Mouse (Mus musculus) forebrain, embryonic 12.5 days (tissue): ENCODE data around the gene Eif1ad. TPM values are rescaled to one million over a fixed set of nuclear protein-coding genes. Genes with fewer than 3 reads are reported as not detected.
A peak's percentile ranks its signal among the peaks of the same experiment; 100 is the strongest.
"Not testable (repeated sequence)": the region's sequence is repeated elsewhere in the genome, so short reads cannot be mapped to it uniquely, and the experiment has no call there.

Source experiments
- ATAC-seq: fragments of 200-750 bp; cut with Nextera tagmentation; 2 replicates; pipeline ENCODE4 v1.8.0; 2017; ENCODE audit warnings: moderate TSS enrichment; ENCODE audit not compliant: low FRiP score
- H3K27ac ChIP-seq: fragments of 300-500 bp; sonication (generic); 2 replicates; pipeline ENCODE4 v1.5.1; 2016; ENCODE audit warnings: mild to moderate bottlenecking
- H3K27me3 ChIP-seq: fragments of 300-500 bp; sonication (generic); 2 replicates; pipeline ENCODE4 v1.6.1; 2016; ENCODE audit warnings: mild to moderate bottlenecking
- H3K36me3 ChIP-seq: fragments of 300-500 bp; sonication (generic); replicated peaks from 2 replicates; pipeline ENCODE4 v1.6.1; 2016; ENCODE audit warnings: mild to moderate bottlenecking
- H3K4me1 ChIP-seq: fragments of 300-500 bp; sonication (generic); 2 replicates; pipeline ENCODE4 v1.6.1; 2016
- H3K4me2 ChIP-seq: fragments of 300-500 bp; sonication (generic); 2 replicates; pipeline ENCODE4 v1.6.1; 2016; ENCODE audit warnings: mild to moderate bottlenecking, moderate library complexity
- H3K4me3 ChIP-seq: fragments of 300-500 bp; sonication (generic); replicated peaks from 2 replicates; pipeline ENCODE4 v1.5.1; 2016; ENCODE audit warnings: mild to moderate bottlenecking
- H3K9ac ChIP-seq: fragments of 300-500 bp; sonication (generic); 2 replicates; pipeline ENCODE4 v1.6.1; 2016; ENCODE audit warnings: mild to moderate bottlenecking
- H3K9me3 ChIP-seq: fragments of 300-500 bp; sonication (generic); 2 replicates; pipeline ENCODE4 v1.6.1; 2016
- WGBS: fragments of 180-500 bp; shearing (Covaris S2); methylation state at CpG from one replicate; pipeline ENCODE4 v1.1.7; 2016; 5-methylcytosine and 5-hydroxymethylcytosine counted together
- polyA plus RNA-seq: library from polyadenylated mRNA; unstranded; fragments of >200 nt; fragmentation: Nextera tagmentation; extraction: Ambion mirVana; gene quantifications from 2 replicates; pipeline ENCODE4 v1.2.1, GENCODE M21; 2016

The Eif1ad gene
- polyA plus RNA-seq, 1 experiment from 2014 or later, result 75.7 TPM

DNA sequence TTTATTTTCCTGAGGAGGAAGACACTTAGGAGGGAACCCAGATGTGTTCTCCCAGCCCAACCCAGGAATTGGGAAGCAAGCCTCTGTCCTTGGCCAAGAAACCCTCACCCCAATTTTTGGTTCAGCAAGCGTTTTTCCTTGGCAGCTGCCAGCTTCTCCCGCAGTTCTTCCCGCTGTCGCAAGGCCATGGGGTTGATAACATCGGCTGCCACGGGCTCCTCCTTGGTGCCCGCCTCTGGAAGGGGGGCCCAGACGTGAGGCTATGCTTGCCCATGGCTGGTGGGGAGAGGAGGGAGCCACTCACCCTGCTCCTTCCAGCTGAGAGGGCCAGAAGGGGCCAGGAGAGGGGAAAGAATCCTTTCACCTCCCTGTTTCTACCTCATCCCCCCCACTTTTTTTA, 18.2 kb downstream of the Eif1ad start:
- H3K36me3 ChIP-seq, result peaks cover 65% of the 10 kb centered on the region

GRCm38 (mm10) chr19:5388011-5388441, 21.5 kb downstream of the Eif1ad start:
- under 1% methylated on average over 43 of the region's 43 CpGs for WGBS
- Histone ChIP-seq H3K27ac (peak overlapping the region; percentile 88), H3K27me3 (no peaks in the 10 kb centered on the region), H3K9me3 (no peaks in the 10 kb centered on the region), H3K9ac (peak overlapping the region; percentile 95), H3K4me2 (peak overlapping the region; percentile 84), H3K4me1 (peaks cover 34% of the 10 kb centered on the region), H3K36me3 (peaks cover 31% of the 10 kb centered on the region), H3K4me3 (peak overlapping the region; percentile 100)
- ATAC-seq, result peak; percentile 57

More for the DNA sequence above, 18.2 kb downstream of the Eif1ad start:
- H3K9ac ChIP-seq, result no peak overlapping the region
- H3K4me3 ChIP-seq, result no peak overlapping the region
- no peak overlapping the region for H3K4me2 ChIP-seq
- H3K9me3 ChIP-seq, result no peaks in the 10 kb centered on the region
- no peak overlapping the region for H3K27ac ChIP-seq
- H3K27me3 ChIP-seq, result no peaks in the 10 kb centered on the region
- no peak for ATAC-seq
- WGBS, result 90% methylated on average over 8 of the region's 8 CpGs
- peaks cover 23% of the 10 kb centered on the region for H3K4me1 ChIP-seq

- Histone ChIP-seq H3K27me3 (no peaks in the 10 kb centered on the region), H3K4me1 (peaks cover 34% of the 10 kb centered on the region), H3K27ac (peak within 1 kb of the TSS; percentile 88), H3K4me2 (peak within 1 kb of the TSS; percentile 84), H3K36me3 (peaks cover 25% of the 10 kb centered on the region), H3K4me3 (peak within 1 kb of the TSS; percentile 100), H3K9ac (peak within 1 kb of the TSS; percentile 95), H3K9me3 (no peaks in the 10 kb centered on the region)
- 2% methylated on average over 43 of the region's 43 CpGs for WGBS
- ATAC-seq, result peak; percentile 93
These were observed 22.2 kb downstream of the Eif1ad start, which contains the start of gene Sart1 for GRCm38 (mm10) chr19:5388588-5389242. Gene Sart1, minus strand, starts transcription at chr19:5388703.

DNA sequence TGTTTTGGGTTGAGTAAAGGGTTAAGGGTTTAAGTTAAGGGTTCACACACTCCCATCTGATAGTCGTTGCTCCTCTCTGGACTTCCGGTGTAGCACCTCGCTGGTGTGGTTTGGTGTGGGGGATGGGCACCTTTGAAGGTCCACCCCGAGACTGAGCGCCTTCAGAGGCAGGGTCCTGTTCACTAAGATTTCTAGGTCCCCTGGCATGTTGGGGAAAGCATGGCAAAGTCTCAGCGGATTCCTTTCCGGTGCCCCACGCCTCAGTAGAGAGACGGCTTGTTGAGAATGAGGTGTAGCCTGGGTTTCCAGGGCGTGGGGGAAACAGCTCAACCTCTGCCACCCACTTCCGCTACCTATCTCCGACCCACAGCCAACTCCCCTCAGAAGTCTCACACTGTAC, 23.1 kb downstream of the Eif1ad start:
- 62% methylated on average over 12 of the region's 12 CpGs for WGBS
- ATAC-seq, result no peak
- Histone ChIP-seq H3K4me1 (peaks cover 34% of the 10 kb centered on the region), H3K9ac (peak overlapping the region; percentile 36), H3K27me3 (no peaks in the 10 kb centered on the region), H3K4me2 (peak overlapping the region; percentile 84), H3K4me3 (peak overlapping the region; percentile 100), H3K27ac (no peak overlapping the region), H3K9me3 (no peaks in the 10 kb centered on the region), H3K36me3 (peaks cover 15% of the 10 kb centered on the region)

DNA sequence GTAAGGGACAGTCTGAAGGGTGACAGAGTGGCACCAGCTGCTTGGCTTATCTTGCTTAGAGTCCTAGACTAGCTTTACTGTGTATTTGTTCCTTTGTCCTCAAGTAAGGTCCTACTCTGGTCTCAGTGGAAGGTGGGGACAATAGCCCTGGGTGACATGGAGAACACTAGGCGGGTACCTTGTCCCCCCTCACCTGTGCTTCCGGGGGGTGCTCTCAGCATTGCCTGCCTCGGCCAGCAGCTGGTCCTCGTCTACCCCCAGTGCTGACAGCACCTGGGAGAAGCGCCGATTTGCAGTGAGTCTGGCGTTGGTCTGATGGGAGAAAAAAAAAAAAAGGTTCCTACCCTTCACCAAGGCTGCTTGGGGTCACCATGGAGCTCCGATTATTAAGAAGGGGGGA, 23.9 kb downstream of the Eif1ad start:
- Histone ChIP-seq H3K27me3 (no peaks in the 10 kb centered on the region), H3K4me2 (peak overlapping the region; percentile 84; the same call in 1 of the 2 replicates), H3K9me3 (no peaks in the 10 kb centered on the region), H3K9ac (0 out of 2 replicates have a peak overlapping the region, but pooled peaks have one; percentile 36), H3K4me1 (peaks cover 34% of the 10 kb centered on the region), H3K36me3 (peaks cover 8% of the 10 kb centered on the region), H3K27ac (no peak overlapping the region), H3K4me3 (0 out of 2 replicates have a peak overlapping the region, but pooled peaks have one; percentile 100)
- ATAC-seq, result no peak
- WGBS, result 91% methylated on average over 8 of the region's 8 CpGs

DNA sequence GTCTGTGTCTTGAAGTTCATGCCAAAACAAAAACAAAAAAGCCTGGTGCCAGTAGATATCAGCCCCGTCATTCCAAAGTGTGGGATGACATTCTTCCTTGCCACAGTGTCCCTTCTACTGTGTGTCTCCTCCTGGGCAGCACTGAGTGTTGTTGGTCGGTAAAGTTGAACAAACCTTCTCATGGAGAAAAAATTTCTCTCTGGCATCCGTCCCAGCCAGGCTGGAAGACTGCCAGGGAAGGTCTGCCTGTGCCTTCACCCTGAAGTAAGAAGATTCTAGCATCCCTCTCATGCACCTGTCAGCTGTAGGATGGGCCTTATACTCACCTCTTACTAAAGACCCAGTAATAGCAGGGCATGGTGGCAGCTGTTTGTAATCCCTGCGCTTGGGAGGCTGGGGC, 26.4 kb downstream of the Eif1ad start:
- Histone ChIP-seq H3K4me3 (no peak overlapping the region), H3K36me3 (no peaks in the 10 kb centered on the region), H3K4me2 (no peak overlapping the region), H3K9ac (no peak overlapping the region), H3K4me1 (peaks cover 19% of the 10 kb centered on the region), H3K27me3 (no peaks in the 10 kb centered on the region), H3K27ac (peak overlapping the region; percentile 31; the same call in 1 of the 2 replicates), H3K9me3 (no peaks in the 10 kb centered on the region)
- no peak for ATAC-seq
- 70% methylated on average over 4 of the region's 4 CpGs for WGBS

GRCm38 (mm10) chr19:5394168-5394567, 27.6 kb downstream of the Eif1ad start:
- WGBS, result 60% methylated on average over 10 of the region's 10 CpGs
- H3K4me1 ChIP-seq, result peaks cover 17% of the 10 kb centered on the region
- H3K4me2 ChIP-seq, result no peak overlapping the region
- H3K9ac ChIP-seq, result no peak overlapping the region
- no peaks in the 10 kb centered on the region for H3K9me3 ChIP-seq
- H3K4me3 ChIP-seq, result no peak overlapping the region
- no peak for ATAC-seq
- no peaks in the 10 kb centered on the region for H3K36me3 ChIP-seq
- no peaks in the 10 kb centered on the region for H3K27me3 ChIP-seq
- no peak overlapping the region for H3K27ac ChIP-seq

GRCm38 (mm10) chr19:5395371-5395770, 28.8 kb downstream of the Eif1ad start:
- 74% methylated on average over 4 of the region's 4 CpGs for WGBS
- ATAC-seq, result no peak
- H3K27me3 ChIP-seq, result no peaks in the 10 kb centered on the region

DNA sequence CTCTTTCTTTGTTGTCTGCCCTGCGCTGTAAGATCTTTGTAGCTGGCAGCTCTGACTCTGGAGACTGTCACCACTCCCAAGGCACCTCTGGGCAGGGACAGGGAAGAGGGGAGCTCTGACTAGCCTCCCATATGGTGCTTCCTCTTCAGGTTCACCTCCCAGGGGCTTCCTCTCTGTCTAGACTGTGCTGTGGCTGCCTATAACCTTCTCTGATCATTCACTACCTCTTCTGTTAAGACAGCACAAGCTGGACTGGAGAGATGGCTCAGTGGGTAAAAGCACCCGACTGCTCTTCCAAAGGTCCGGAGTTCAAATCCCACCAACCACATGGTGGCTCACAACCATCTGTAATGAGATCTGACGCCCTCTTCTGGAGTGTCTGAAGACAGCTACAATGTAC, 34.5 kb downstream of the Eif1ad start:
- H3K27me3 ChIP-seq, H3K9me3 ChIP-seq, H3K4me2 ChIP-seq, H3K4me1 ChIP-seq, H3K4me3 ChIP-seq, ATAC-seq, H3K36me3 ChIP-seq, H3K27ac ChIP-seq, H3K9ac ChIP-seq: not testable (repeated sequence)
- WGBS, result 77% methylated on average over 4 of the region's 4 CpGs

More at GRCm38 (mm10) chr19:5395371-5395770, 28.8 kb downstream of the Eif1ad start:
- Histone ChIP-seq H3K27ac (no peak overlapping the region), H3K4me2 (no peak overlapping the region), H3K9ac (no peak overlapping the region), H3K9me3 (no peaks in the 10 kb centered on the region), H3K4me1 (peaks cover 5% of the 10 kb centered on the region), H3K4me3 (no peak overlapping the region), H3K36me3 (no peaks in the 10 kb centered on the region)

GRCm38 (mm10) chr19:5402293-5402692, 35.8 kb downstream of the Eif1ad start, which contains the start of gene Tsga10ip:
Gene Tsga10ip, minus strand, starts transcription at chr19:5402526.
- Histone ChIP-seq H3K27me3 (no peaks in the 10 kb centered on the region), H3K4me3 (no peak within 1 kb of the TSS), H3K9me3 (no peaks in the 10 kb centered on the region), H3K36me3 (no peaks in the 10 kb centered on the region), H3K9ac (no peak within 1 kb of the TSS), H3K4me1 (peaks cover 5% of the 10 kb centered on the region), H3K4me2 (no peak within 1 kb of the TSS), H3K27ac (no peak within 1 kb of the TSS)
- 76% methylated on average over 8 of the region's 8 CpGs for WGBS
- ATAC-seq, result no peak

- Histone ChIP-seq H3K27me3 (no peaks in the 10 kb centered on the region), H3K9me3 (no peaks in the 10 kb centered on the region), H3K9ac (peak overlapping the region; percentile 54; the same call in 1 of the 2 replicates), H3K4me1 (peaks cover 9% of the 10 kb centered on the region), H3K4me3 (peak overlapping the region; percentile 52), H3K4me2 (peak overlapping the region; percentile 52), H3K27ac (peak overlapping the region; percentile 54), H3K36me3 (no peaks in the 10 kb centered on the region)
- 34% methylated on average over 7 of the region's 7 CpGs for WGBS
- no peak for ATAC-seq
These were observed 39.4 kb downstream of the Eif1ad start for GRCm38 (mm10) chr19:5405924-5406323.

- H3K9ac ChIP-seq, result peak overlapping the region; percentile 74
- peak overlapping the region; percentile 76 for H3K4me2 ChIP-seq
- WGBS, result 24% methylated on average over 25 of the region's 25 CpGs
- H3K9me3 ChIP-seq, H3K4me1 ChIP-seq, H3K36me3 ChIP-seq, H3K27me3 ChIP-seq: not testable (repeated sequence)
- peak overlapping the region; percentile 52 for H3K4me3 ChIP-seq
- H3K27ac ChIP-seq, result peak overlapping the region; percentile 87
- ATAC-seq, result peak; percentile 86
These were observed 40.1 kb downstream of the Eif1ad start for GRCm38 (mm10) chr19:5406531-5407126.
